Mouse (Mus musculus) Muller cell, postnatal 12 days (primary cell): ENCODE data around the gene Asb6.

Experiments used
- DNase-seq: peaks from one replicate; pipeline ENCODE4 v3.0.0-alpha.2; 2015; ENCODE audit errors: inconsistent ontology term

The Asb6 gene

DNA sequence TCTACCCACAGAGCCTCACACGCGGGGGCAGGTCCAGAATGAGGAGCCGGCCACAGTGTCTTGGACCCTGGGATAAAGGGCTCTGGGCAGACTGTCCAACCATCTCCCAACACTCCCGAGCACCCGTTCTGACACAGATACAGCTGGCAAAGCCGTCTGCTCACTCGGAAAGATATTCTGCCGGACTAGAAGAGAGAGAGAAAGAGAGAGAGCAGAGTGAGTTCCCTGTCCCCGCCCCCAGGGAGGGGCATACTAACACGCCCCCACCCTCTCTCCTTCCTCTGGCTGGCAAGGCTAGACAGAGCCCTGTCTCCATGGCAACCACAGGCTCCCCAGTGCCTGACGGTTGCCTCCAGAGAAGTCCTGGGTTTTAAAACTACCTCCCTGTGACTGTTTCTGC is 33.8 kb downstream of the Asb6 start:
- DNase-seq: peak; percentile 98

DNA sequence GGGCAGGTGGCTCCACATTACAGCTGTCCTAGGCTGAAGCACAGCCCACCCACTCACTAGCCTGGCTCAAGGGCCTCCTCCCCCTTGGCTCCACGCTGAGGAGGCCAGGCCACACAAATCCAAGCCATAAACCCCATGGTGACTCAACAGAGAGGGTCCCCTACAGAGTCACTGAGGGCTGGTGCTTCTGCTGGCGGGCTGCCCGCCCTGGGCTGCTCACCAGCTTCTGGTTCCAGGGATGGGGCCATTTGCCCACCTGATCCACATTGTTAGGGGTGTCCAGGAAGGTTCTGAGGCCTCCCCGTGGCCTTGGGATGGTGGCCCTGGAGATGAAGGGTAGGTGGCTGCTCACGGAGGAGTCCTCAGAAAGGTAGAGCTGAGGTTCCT is 34.3 kb downstream of the Asb6 start:
- DNase-seq: peak; percentile 77

DNA sequence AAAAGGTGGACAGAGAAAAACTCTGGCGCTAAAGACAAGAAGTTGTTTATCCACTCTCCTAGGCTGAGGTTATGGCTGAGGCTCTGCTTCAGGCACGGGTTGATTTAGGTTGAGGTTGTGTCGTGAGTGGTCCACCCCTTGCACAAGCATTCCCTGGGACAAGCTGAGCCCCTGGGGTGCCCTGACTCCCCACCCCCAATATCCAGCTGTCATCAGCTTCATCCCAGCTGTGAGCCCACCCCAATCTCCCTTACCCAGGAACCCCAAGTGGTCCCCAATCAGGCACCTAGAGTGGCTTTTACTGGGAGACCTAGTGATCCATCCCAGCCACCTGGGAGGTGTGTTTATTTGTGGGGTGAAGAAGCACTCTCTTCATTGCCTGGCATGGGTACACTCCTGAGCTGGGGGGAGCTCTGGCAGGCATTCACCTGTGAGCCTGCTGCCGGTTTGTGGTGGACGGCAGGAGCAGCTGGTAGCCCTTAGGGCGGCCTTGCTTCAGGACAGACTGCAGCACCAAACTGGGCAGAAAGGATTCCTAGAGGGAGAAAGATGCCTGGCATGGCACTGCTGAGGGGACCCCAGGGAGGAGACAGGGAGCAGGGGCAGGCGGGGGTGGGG is 34.8 kb downstream of the Asb6 start:
- DNase-seq: peak; percentile 9

DNA sequence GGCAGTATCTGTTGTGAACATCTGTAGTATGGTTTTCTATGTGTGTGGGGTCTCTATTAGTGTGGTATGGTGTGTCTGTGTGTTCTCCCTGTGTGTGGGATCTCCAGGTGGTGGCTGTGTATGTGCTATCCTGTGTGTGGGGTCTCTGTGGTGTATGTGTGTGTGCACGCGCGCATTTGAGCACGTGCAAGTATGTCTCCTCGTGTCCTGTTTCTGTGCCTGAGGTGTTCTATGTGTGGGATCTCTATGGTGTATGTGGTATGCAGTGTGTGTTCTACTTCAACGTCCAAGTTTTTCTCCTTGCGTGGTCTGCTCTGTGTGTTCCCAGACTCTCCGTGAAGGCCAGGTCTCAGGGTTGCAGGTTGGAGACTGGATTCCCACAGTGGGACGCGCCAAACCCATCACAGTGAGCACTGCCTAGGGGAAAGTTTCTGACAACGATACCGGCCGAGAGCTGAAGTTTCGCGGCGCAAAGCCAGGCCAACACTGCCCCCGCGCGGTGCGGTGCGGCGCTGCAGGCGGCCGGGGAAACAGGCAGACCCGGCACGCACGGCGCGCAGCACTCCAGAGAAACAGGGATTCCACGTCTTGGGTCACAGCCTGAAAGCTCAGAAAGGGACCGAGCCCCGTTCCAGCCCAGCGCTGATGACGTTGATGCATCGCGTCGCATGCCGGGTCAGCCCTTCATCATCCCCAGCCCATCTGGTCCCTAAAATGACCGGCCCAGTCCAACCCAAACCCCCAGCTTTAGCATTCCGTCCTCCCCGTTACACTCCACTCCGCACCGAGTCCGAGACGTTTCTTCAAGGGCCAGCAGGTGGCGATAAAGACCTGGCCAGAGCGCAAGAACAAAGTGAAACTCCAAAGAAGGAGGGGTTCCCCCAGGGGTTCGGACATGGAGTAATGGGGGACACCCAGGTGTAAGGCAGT is 35.7 kb downstream of the Asb6 start:
- peak; percentile 95 for DNase-seq

DNA sequence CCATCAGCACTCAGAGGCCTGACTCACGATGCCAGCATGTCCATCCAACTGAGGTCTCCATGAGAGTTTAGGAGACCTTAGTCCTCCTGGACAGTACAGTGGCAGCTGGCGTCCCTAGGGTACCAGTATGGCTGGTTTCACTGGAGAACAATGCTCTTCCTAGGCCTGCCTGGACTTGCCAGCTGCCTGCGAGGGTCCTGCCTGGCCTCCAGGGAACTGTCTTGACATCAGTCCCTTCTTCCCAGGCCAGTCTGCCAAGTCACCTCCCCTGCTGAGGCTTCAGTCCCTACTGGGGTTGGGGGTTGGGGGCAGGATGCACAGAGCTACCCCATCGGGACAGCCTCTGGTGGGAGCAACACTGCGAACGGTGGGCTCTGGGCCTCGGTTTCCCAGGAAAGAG is 38.1 kb downstream of the Asb6 start:
- no peak for DNase-seq

DNA sequence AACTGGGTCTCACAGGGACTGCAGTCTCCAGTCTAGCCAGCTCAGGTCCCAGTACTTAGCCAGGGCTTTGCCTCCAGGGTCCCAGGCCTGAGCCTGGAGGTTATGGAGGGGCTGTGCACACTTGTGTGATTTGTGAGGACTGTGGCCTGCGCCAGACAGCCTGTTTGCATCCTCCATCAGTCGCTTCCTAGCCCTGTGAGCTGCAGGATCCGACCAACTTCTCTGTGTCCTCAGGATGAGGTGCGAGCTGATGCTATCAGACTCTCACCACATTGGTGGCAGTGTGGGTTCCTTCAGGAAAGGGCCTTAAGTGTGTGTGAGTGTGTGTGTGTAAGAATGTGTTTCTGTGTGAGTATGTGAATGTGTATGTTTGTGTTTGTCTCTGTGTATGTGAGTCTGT is 42.7 kb downstream of the Asb6 start:
- DNase-seq: no peak

DNA sequence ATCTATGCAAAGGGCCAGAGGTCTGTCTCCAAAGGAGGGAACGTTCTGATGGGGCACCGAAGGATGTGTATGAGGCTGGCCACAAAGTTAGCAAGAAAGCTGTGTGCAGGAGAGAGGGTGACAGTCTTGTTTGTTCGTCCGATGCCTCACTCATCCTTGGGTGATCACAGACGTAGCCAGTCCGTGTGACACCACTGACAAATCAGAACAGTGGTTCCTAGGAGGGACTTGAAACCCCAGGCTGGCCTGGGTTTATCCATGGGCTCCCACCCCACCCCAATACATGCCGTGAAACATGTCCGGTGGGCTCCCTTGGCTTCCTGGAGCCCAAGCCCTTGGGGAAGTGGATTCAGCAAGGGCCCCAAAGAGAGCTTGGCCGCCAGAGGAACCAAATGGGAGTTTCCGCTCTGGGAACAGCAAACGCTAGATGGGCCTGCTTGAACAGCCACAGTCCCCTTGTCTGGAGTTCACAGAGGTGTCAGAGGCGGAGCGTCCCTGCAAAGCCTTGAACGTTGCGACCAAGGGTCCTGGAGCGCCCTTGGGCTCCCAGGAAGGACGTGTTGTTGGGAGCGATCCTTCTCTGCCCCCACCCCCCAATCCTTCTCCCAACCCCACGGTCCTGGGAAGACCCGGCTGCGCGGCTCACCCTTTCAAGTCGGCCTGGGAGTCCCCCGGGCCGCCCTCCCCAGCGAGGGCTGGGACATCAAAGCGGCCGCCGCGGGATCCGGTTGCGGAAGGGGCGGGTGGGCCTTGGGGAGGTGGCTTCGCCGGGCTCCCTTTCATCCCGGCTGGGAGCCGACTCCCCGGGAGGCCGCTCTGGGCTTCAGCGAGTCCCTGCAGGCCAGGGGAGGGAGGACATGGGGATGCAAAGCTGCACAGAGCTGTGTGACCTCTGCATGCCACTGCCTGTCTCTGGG is 45.8 kb downstream of the Asb6 start:
- peak; percentile 37 for DNase-seq

DNA sequence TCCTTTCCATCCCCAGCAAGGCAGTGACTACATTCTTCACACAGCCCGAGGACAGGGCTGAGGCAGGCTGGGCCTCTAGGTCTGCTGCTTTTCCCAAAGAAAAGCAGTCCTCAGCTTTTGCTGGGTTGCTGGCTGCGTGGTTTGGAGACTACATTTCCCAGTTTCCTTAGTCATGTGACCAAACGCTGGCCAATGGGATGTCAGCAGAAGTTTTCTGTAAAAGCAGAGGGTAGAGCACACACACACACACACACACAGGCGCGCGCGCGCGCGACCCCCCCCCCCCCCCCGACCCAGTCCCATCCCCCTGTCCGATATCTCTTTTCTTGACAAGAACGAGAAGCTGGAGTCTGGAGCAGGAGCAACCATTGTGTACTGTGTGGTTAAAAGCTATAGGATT is 46.8 kb downstream of the Asb6 start:
- peak; percentile 58 for DNase-seq

DNA sequence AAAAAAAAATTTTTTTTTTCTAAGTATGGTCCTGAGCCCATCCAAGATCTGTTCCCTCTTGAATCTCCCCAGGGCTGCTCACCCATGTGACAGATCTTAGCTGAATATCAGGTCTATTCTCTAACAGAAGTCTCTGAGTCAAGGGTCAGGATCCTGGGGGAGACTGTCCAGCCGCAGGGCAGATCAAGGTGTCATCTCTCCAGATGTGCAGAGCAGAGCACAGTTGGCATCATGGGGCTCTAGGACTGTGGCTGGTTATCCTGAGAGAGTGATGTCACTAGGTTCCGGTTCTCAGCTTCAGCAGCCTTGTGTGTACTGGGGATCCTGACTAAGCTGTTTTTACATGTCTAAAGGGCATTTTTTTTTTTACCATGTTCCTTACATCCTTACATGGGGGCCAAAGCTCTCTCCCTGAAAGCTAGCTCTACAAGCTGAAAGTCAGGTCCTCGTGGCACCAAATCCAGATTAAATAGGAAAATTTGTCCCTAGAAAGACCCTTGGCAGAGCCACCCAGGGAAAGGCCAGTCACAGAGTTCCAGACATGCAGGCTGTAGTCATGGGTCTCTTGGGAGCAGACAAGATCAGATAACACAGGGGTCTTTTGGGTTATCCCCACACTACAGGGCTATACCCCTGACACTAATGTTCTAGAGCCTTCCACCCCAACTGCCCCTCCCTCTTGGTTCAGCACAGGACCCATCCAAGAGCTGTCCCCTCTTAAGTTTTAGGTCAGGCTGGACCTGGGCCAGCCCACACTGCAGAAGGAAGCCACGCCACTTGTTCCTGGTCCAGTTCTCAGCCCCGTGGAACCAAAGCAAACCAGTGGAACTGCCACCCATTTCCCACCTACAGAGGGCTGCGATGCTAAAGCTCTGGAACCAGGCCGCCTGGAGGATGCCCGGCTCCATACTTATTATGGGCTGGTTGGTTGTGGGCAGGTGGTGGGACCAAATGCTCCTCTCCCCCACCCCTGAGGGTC is 47.5 kb downstream of the Asb6 start:
- DNase-seq: no peak

DNA sequence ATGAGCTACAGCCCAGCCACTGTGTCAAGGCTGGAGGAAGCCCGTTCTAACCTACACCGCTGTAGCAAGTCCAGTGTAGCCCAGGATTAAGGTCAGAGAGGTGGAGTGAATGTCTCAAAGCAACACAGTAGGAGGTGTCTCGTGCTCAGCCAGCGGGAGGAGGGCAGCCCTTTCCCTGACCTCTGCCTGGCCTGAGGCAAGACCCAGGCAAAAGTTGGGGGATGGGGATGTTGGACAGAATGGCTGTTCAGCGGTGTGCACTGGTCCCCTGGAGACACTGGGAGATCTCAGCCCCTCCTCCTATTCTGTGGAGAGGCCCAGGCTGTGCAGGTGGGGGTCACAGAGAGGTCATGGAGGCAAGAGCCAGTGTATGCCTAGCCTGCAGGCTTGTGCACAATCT is 50.9 kb downstream of the Asb6 start:
- peak; percentile 16 for DNase-seq

DNA sequence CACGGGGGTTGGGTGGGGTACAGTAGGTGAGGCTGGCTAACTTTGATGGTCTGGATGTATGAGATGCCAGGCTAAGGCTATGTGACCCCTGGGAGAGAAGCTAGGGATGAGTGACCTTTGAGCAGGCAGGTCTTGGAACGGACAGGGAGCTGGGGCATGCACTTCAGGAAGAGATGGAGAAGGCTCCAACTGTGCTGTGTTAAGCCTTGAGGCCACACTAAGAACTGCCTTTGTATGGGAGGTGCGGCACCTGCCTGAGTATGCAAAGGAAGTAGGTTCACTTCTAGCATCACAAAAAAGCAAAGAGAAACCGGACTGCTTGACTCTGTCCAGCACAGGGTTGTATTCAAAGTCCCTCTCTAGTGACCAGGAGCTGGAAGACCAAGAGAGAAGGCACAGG is 51.9 kb downstream of the Asb6 start:
- DNase-seq: no peak

DNA sequence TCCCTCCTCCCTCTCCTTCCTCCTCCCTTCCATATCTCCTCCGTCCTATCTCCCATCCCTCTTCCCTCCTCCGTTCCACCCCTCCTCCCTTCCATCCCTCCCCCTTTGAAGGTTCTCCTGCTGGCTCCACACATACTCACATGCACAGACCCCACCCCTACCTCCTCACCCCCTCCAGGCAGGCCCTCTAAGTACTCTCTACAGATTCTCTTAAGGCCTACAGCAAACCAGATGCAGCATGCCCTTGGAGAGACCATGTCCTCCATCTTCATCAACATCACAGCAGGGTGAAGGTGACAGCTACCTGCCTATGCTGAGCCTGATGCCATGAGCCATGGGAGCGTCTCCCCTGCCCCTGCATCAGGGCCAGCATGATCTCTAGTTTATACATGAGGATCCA is 52.9 kb downstream of the Asb6 start:
- no peak for DNase-seq

DNA sequence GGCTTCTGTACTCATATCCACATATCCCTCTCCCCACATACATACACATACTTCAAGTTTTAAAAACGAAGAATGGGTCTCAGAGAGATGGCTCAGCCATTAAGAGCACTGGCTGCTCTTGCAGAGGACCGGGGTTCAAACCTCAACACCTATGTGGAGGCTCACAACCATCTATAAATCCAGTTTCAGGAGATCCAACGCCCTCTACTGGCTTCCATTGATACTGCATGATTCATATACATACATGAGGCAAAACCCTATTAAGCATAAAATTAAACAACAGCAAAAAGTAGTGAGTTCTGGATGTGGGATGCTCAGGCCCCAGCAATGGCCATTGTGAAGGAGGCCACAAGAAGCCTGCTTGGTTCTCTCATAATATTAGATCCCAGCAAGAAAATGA is 54.2 kb downstream of the Asb6 start:
- no peak for DNase-seq

DNA sequence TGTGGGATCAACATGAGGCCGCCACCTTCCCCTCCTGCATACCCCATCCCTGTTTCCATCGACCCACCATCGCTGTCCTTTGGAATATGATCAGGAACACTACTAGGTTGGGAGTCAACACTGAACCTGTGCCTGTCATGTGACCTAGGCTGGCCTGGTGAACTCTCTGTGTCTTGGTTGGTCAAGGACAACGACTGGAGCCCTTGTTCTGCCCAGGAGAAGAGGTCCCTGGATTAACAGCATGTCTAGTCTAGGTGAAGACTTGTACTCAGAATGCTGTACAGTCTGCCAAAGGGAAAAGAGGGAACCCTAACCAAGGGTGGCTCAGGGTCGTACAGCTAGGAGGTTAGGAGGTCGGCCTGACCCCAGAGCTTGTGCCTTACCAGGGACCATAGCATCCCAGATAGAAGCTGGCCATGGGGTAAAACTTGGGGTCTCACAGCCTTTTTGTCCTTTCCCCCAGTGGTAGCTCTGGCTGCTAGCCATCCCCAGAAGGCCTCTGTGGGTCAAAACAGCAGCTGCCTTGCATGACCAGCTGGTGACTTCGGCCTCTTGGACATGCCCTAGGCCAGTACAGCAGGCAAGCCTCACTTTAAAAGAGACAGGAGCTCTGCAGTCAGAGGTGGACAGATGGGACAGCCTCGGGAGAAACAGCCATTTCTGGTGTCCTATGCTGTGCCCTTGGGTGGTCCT is 56.7 kb downstream of the Asb6 start:
- no peak for DNase-seq
